Mouse (Mus musculus) C2C12 (cell line): ENCODE measurements around the gene Tesc. TPM values are rescaled to one million over a fixed set of nuclear protein-coding genes. Genes with fewer than 3 reads are reported as not detected.

Experiments used
- H3K27me3 ChIP-seq: one replicate; pipeline ENCODE4 v1.6.1; 2011; ENCODE audit not compliant: control insufficient read depth, insufficient read depth, insufficient read length
- H3K36me3 ChIP-seq: one replicate; pipeline ENCODE4 v1.6.1; 2011; ENCODE audit not compliant: control insufficient read depth, insufficient read depth
- H3K4me3 ChIP-seq: one replicate; pipeline ENCODE4 v1.5.1; 2011; ENCODE audit warnings: mild to moderate bottlenecking, control low read depth; ENCODE audit not compliant: poor library complexity, insufficient read depth, severe bottlenecking
- H3K79me2 ChIP-seq: one replicate; pipeline ENCODE4 v1.6.1; 2011; ENCODE audit not compliant: control insufficient read depth, insufficient read depth
- H3K79me3 ChIP-seq: one replicate; pipeline ENCODE4 v1.6.1; 2011; ENCODE audit warnings: low read depth, control low read depth
- H3ac ChIP-seq: one replicate; pipeline ENCODE3; 2011; ENCODE audit warnings: low read depth; ENCODE audit not compliant: control insufficient read depth, insufficient read length
- CEBPB ChIP-seq: IDR thresholded peaks from one replicate; pipeline ENCODE4 v1.6.1; 2011; ENCODE audit warnings: low read depth, mild to moderate bottlenecking, control low read depth, moderate library complexity
- CTCF ChIP-seq: IDR thresholded peaks from one replicate; pipeline ENCODE4 v1.5.1; 2011; ENCODE audit not compliant: control insufficient read depth, insufficient read depth, insufficient read length
- FOSL1 ChIP-seq: IDR thresholded peaks from one replicate; pipeline ENCODE4 v1.8.0; 2011; ENCODE audit warnings: mild to moderate bottlenecking, low read length; ENCODE audit not compliant: poor library complexity, insufficient read depth, severe bottlenecking
- MAX ChIP-seq: IDR thresholded peaks from one replicate; pipeline ENCODE4 v1.6.1; 2011; ENCODE audit warnings: mild to moderate bottlenecking, control low read depth
- MYOD1 ChIP-seq: IDR thresholded peaks from one replicate; pipeline ENCODE4 v1.6.1; 2011; ENCODE audit warnings: low read depth; ENCODE audit not compliant: control insufficient read depth, insufficient read length
- MYOG ChIP-seq: IDR thresholded peaks from one replicate; pipeline ENCODE4 v1.6.1; 2011; ENCODE audit not compliant: control insufficient read depth, insufficient read length; ENCODE audit errors: extremely low read depth
- USF1 ChIP-seq: IDR thresholded peaks from one replicate; pipeline ENCODE4 v1.6.1; 2011; ENCODE audit warnings: low read depth, mild to moderate bottlenecking, control low read depth, moderate library complexity
- polyA plus RNA-seq: library from polyadenylated mRNA; unstranded; fragments of >200 nt; fragmentation: generic; extraction: Trizol; gene quantifications from one replicate; pipeline ENCODE4 v1.2.1, GENCODE M21; 2012; ENCODE audit warnings: missing spikeins

The Tesc gene
- polyA plus RNA-seq, 1 experiment: 0.06 TPM

- peaks cover 28% of the 10 kb centered on the region for H3K36me3 ChIP-seq
- H3ac ChIP-seq: no peak overlapping the region
- no peak for TF ChIP-seq CEBPB
- TF ChIP-seq USF1: no peak
- no peak for TF ChIP-seq FOSL1
- no peak for TF ChIP-seq MYOD1
- no peak for TF ChIP-seq MAX
- TF ChIP-seq MYOG: no peak
- TF ChIP-seq CTCF: no peak
- H3K79me3 ChIP-seq: no peaks in the 10 kb centered on the region
- no peak overlapping the region for H3K4me3 ChIP-seq
- H3K79me2 ChIP-seq: no peaks in the 10 kb centered on the region
- H3K27me3 ChIP-seq: no peaks in the 10 kb centered on the region
These were observed 81.4 kb downstream of the Tesc start for GRCm38 (mm10) chr5:118108794-118109440.

Other genes starting within 250 kb of the Tesc start
- 0.19 TPM for gene Nos1, start 246.7 kb upstream of the Tesc start, polyA plus RNA-seq
- gene Fbxo21, start 51.0 kb upstream of the Tesc start, polyA plus RNA-seq: 16.0 TPM
- 72.5 TPM for gene Fbxw8, start 127.7 kb downstream of the Tesc start, polyA plus RNA-seq
- gene Hrk, start 136.9 kb downstream of the Tesc start, polyA plus RNA-seq: not detected
- 1.1 TPM for gene Rnft2, start 217.4 kb downstream of the Tesc start, polyA plus RNA-seq
- 5.9 TPM for gene 2410131K14Rik, start 217.5 kb downstream of the Tesc start, polyA plus RNA-seq